Mouse (Mus musculus): ENCODE results near the gene Spon1.

DNA sequence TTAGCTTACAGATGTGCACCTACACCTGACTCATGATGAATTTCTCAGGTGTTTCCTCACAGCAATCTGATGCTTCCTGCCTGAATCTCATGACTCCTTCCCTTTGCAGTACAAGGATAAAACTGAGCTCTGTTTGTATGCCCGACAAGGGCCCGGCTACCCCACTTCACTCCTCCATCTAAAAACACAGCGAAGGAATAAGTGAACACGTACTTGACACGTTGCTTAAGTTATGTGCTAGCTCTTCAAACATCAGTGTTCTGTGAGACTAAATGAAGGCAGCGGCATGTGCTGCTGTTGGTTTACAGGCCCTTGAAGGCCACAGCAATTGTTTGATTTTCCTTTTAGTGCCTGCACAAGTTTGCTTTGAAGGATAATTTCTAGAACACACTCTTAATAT, 298.2 kb downstream of the Spon1 start:
- TF ChIP-seq CTCF (conservative IDR thresholded peaks at IDR 0.05; ENCODE audit: low read length) (no peak), POU5F1 (IDR thresholded peaks at IDR 0.05; ENCODE audit: borderline replicate concordance, low read length) (no peak)

Data from E14TG2a.4 (cell line).